Mouse (Mus musculus) embryonic facial prominence, embryonic 11.5 days (tissue): ENCODE data around the gene Cers2. TPM values are rescaled to one million over a fixed set of nuclear protein-coding genes. Genes with fewer than 3 reads are reported as not detected.

Experiments
- ATAC-seq: fragments of 200-750 bp; cut with Nextera tagmentation; replicated peaks from 2 replicates; pipeline ENCODE4 v1.8.0; 2017; ENCODE audit warnings: low read depth; ENCODE audit not compliant: insufficient number of reproducible peaks, low FRiP score, low TSS enrichment
- DNase-seq: peaks from one replicate; pipeline ENCODE4 v3.0.0-alpha.2; 2015; ENCODE audit warnings: low spot score
- H3K27ac ChIP-seq: fragments of 300-500 bp; sonication (generic); replicated peaks from 2 replicates; pipeline ENCODE4 v1.5.1; 2014; ENCODE audit warnings: mild to moderate bottlenecking, low read depth, low read length, control low read depth
- H3K27me3 ChIP-seq: fragments of 300-500 bp; sonication (generic); 2 replicates; pipeline ENCODE4 v1.6.1; 2014; ENCODE audit warnings: mild to moderate bottlenecking, low read length, moderate library complexity, mixed read lengths; ENCODE audit not compliant: control insufficient read depth, insufficient read depth
- H3K36me3 ChIP-seq: fragments of 300-500 bp; sonication (generic); replicated peaks from 2 replicates; pipeline ENCODE4 v1.6.1; 2014; ENCODE audit warnings: low read depth, mild to moderate bottlenecking, low read length, moderate library complexity, mixed read lengths; ENCODE audit not compliant: control insufficient read depth, insufficient read depth
- H3K4me1 ChIP-seq: fragments of 300-500 bp; sonication (generic); 2 replicates; pipeline ENCODE4 v1.6.1; 2014; ENCODE audit warnings: low read length, mixed read lengths; ENCODE audit not compliant: control insufficient read depth, insufficient read depth
- H3K4me2 ChIP-seq: fragments of 300-500 bp; sonication (generic); 2 replicates; pipeline ENCODE4 v1.6.1; 2014; ENCODE audit warnings: low read depth, mild to moderate bottlenecking, control low read depth, low read length, moderate library complexity
- H3K4me3 ChIP-seq: fragments of 300-500 bp; sonication (generic); 2 replicates; pipeline ENCODE4 v1.5.1; 2014; ENCODE audit warnings: low read depth, low read length, control low read depth
- H3K9ac ChIP-seq: fragments of 300-500 bp; sonication (generic); replicated peaks from 2 replicates; pipeline ENCODE4 v1.6.1; 2014; ENCODE audit warnings: mild to moderate bottlenecking, control low read depth, low read length
- H3K9me3 ChIP-seq: fragments of 300-500 bp; sonication (generic); replicated peaks from 2 replicates; pipeline ENCODE4 v1.6.1; 2016; ENCODE audit warnings: mild to moderate bottlenecking, low read length, inconsistent platforms, mixed read lengths; ENCODE audit not compliant: control insufficient read depth
- WGBS: fragments of 180-500 bp; shearing (Covaris S2); extraction: QIAGEN DNeasy Blood & Tissue Kit; methylation state at CpG from one replicate; pipeline ENCODE4 v1.1.7; 2014; 5-methylcytosine and 5-hydroxymethylcytosine counted together
- polyA plus RNA-seq: library from polyadenylated mRNA; unstranded; fragments of >200 nt; fragmentation: Nextera tagmentation; extraction: Ambion mirVana; gene quantifications from 2 replicates; pipeline ENCODE4 v1.2.1, GENCODE M21; 2014

Gene Cers2
- polyA plus RNA-seq, 1 experiment from 2014 or later, result 117 TPM

- Histone ChIP-seq H3K9ac (peak overlapping the region; percentile 100), H3K36me3 (no peaks in the 10 kb centered on the region), H3K9me3 (no peaks in the 10 kb centered on the region), H3K4me1 (no peaks in the 10 kb centered on the region; the same call in none of the 2 replicates), H3K4me2 (peak overlapping the region; percentile 68), H3K27me3 (no peaks in the 10 kb centered on the region), H3K27ac (peak overlapping the region; percentile 94), H3K4me3 (peak overlapping the region; percentile 95)
- ATAC-seq (peak; percentile 92), DNase-seq (peak; percentile 90)
- under 1% methylated on average over 68 of the region's 71 CpGs for WGBS
Observed at GRCm38 (mm10) chr3:95315094-95315843, 678 bp downstream of the Cers2 start.

DNA sequence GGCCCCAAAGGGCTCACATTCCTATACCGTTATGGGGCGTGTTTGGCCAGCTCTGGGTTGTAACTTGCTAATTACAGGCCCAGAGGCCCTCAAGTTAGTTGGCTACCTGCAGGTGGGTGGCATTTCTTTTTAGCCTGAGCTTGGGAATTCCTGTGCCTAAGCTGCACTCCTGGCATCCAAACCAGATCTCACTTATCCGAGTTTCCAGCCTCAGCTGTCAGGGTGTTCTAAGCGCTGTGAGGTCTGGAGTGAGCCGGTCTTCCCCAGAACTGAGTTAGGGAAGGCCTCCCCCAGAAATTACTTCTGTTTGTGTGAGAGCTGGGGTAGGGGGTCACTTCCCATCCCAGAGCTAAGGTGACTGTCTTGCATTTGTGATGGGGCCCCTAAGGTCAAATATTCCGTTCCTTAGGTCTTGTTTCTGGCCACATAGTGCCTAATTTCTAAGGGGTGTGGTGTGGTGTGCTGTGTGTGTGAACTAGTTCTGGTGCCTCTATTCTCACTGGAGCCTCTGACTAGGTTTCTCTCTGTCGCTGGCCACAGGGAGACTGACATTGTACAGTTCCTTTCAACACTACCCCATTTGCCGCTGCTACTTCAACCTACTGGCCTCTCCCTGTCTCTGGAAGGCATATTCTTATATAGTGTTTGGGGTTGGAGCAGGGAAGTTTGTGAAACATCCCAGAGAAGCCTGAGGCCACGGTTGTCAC lies 1.4 kb downstream of the Cers2 start:
- WGBS, result 13% methylated on average over 9 of the region's 9 CpGs
- Histone ChIP-seq H3K36me3 (no peaks in the 10 kb centered on the region), H3K4me2 (peak overlapping the region; percentile 68), H3K9me3 (no peaks in the 10 kb centered on the region), H3K4me1 (no peaks in the 10 kb centered on the region; the same call in none of the 2 replicates), H3K27me3 (no peaks in the 10 kb centered on the region), H3K9ac (peak overlapping the region; percentile 100), H3K4me3 (peak overlapping the region; percentile 95), H3K27ac (peak overlapping the region; percentile 94)
- ATAC-seq (no peak), DNase-seq (no peak)

DNA sequence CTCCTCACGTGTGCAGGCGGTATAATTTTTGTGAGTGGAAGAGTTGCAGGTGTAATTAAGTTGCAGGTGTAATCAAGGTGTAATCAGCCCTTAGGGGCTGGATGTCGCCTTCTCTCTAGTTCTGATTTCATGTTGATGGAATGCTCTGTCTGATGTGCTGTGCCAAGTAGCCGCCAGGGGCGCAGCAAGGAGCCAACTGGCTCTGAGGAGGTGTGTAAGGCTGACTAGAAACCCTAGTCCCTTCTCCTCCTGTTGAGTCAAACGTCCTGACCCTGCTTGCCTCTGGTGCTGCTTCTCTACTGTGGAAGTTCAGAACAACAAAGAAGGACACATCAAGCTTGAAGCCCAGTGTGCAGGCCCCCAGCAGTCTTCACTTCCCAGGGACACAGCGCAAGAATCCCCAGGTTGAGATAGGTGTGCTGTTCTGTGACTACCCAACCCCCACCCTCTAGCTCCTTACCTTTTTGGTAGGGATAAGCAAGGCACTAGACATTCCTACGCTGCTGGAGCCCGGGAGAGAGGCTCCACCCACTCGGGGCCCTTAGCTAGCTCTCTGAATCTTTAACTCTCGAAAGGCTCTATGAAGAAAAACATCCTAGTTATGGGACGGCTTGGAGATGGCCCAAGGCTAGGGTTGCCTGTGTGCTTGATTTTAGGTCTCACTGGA lies 3.0 kb downstream of the Cers2 start:
- Histone ChIP-seq H3K27ac (no peak overlapping the region), H3K4me2 (no peak overlapping the region)
- WGBS, result 20% methylated on average over 12 of the region's 12 CpGs

DNA sequence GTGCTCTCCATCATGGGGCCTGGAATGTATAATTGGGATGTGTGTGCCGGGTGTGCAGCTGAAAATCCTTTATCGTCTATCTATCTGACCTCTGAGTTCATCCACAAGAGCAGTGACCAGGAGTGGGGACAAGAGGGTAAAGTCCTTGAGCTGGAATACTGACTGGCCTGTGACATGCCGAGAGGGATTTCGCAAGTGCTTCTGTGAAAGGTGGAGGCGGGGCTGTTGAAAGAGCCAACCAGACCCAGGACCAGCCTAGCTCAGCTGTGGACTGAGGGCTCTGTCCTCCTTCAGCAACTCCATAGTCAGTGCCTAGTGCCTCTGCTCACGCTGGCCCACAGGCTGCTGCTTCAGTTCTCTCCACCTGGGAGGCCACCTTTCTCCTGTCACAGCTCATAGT lies 4.0 kb downstream of the Cers2 start:
- Histone ChIP-seq H3K4me2 (no peak overlapping the region), H3K9me3 (no peaks in the 10 kb centered on the region), H3K9ac (no peak overlapping the region), H3K27ac (no peak overlapping the region), H3K27me3 (no peaks in the 10 kb centered on the region), H3K4me3 (no peak overlapping the region), H3K36me3 (no peaks in the 10 kb centered on the region; the same call in 1 of the 2 replicates), H3K4me1 (no peaks in the 10 kb centered on the region; the same call in none of the 2 replicates)
- WGBS, result 31% methylated on average over 6 of the region's 6 CpGs
- ATAC-seq, result no peak
- DNase-seq, result peak; percentile 20

More for the DNA sequence above, 3.0 kb downstream of the Cers2 start:
- no peaks in the 10 kb centered on the region for H3K36me3 ChIP-seq
- no peaks in the 10 kb centered on the region for H3K9me3 ChIP-seq
- H3K27me3 ChIP-seq, result no peaks in the 10 kb centered on the region
- no peak overlapping the region; the same call in 1 of the 2 replicates for H3K9ac ChIP-seq
- DNase-seq, result peak; percentile 78
- no peak for ATAC-seq
- no peak overlapping the region for H3K4me3 ChIP-seq
- H3K4me1 ChIP-seq, result no peaks in the 10 kb centered on the region; the same call in none of the 2 replicates

GRCm38 (mm10) chr3:95319110-95319509 lies 4.5 kb downstream of the Cers2 start:
- no peaks in the 10 kb centered on the region; the same call in none of the 2 replicates for H3K4me1 ChIP-seq
- H3K36me3 ChIP-seq, result no peaks in the 10 kb centered on the region; the same call in 1 of the 2 replicates
- no peak overlapping the region for H3K4me2 ChIP-seq
- no peak overlapping the region for H3K9ac ChIP-seq
- no peak overlapping the region for H3K27ac ChIP-seq
- 63% methylated on average over 2 of the region's 2 CpGs for WGBS
- H3K9me3 ChIP-seq, result no peaks in the 10 kb centered on the region
- H3K4me3 ChIP-seq, result no peak overlapping the region
- ATAC-seq (no peak), DNase-seq (no peak)
- no peaks in the 10 kb centered on the region for H3K27me3 ChIP-seq

DNA sequence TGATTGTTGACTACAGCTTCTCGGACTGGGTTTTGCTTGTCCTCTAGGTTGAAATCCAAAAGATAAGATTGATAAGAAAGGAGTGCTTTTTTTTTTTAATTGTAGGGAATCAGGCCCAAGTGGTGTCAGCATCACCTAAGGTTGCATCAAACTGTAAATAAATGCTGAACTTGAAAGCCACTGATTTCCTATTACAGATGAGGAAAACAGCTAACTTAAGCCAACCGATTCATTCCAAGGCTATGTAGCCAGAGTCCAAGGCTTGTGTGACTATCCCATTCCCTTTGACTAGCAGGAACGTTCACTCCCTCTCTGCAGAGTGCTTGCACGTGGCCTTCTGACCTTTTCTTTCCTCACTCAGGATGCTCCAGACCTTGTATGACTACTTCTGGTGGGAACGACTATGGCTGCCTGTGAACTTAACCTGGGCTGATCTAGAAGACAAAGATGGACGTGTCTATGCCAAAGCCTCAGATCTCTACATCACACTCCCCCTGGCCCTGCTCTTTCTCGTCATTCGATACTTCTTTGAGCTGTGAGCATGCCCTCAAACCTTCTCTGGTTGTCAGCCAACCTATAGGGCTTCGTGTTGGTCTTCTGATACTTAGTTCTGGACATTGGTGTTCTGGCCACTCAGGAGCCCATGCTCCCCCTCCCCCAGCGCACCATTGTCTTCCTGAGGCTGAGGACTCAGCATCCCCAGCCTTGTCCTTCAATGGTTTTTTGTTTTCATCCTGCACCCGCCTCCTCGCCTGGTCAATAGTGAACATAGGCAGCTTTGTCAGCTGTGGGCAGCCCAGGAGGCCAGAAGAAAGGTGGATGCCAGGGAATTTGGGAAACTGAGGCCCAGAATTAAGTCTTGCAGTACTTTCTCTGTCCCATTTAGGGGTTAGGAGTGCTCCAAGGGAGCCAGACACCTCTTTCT lies 5.4 kb downstream of the Cers2 start:
- no peaks in the 10 kb centered on the region for H3K9me3 ChIP-seq
- H3K4me1 ChIP-seq, result no peaks in the 10 kb centered on the region; the same call in none of the 2 replicates
- ATAC-seq (no peak), DNase-seq (no peak)
- H3K36me3 ChIP-seq, result peaks cover 4% of the 10 kb centered on the region
- H3K27ac ChIP-seq, result no peak overlapping the region
- H3K4me3 ChIP-seq, result no peak overlapping the region
- 69% methylated on average over 12 of the region's 12 CpGs for WGBS
- no peaks in the 10 kb centered on the region for H3K27me3 ChIP-seq
- no peak overlapping the region for H3K9ac ChIP-seq
- H3K4me2 ChIP-seq, result no peak overlapping the region

DNA sequence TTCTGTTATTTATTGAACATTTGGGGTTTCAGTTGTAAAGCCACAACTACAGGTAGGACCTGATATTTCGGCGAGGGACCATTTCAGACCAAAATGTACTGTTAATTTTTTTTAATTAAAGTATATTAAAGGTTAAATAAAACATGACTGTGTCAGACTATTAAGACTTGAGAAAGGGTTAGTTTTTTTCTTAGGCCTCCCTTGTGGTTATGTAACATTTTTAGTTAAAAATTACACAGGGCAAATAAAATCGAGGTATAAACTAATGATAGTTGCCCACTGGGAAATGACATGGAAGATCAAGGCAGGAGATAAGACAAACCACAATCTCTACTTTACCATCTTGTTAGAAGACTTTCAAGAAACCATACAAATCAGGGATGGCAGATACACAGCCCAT lies 8.8 kb downstream of the Cers2 start:
- no peaks in the 10 kb centered on the region; the same call in 1 of the 2 replicates for H3K4me1 ChIP-seq
- no peak overlapping the region for H3K27ac ChIP-seq
- ATAC-seq (no peak), DNase-seq (no peak)
- no peak overlapping the region for H3K4me2 ChIP-seq
- H3K36me3 ChIP-seq, result peaks cover 15% of the 10 kb centered on the region
- no peak overlapping the region for H3K9ac ChIP-seq
- H3K9me3 ChIP-seq, result no peaks in the 10 kb centered on the region
- no peak overlapping the region for H3K4me3 ChIP-seq
- 92% methylated on average over 3 of the region's 3 CpGs for WGBS
- H3K27me3 ChIP-seq, result no peaks in the 10 kb centered on the region
